Mouse (Mus musculus) ES-Bruce4 (cell line): ENCODE data around the gene Lipe.

Experiments used
- CTCF ChIP-seq: IDR thresholded peaks from one replicate; pipeline ENCODE4 v1.8.1; 2011; ENCODE audit warnings: low read depth, low read length
- EP300 ChIP-seq: IDR thresholded peaks from 2 replicates; pipeline ENCODE4 v1.6.1; 2011; ENCODE audit warnings: low read depth, low read length; ENCODE audit not compliant: insufficient read depth
- POLR2A ChIP-seq: IDR thresholded peaks from one replicate; pipeline ENCODE4 v1.8.1; 2011; ENCODE audit warnings: low read length; ENCODE audit not compliant: insufficient read depth

DNA sequence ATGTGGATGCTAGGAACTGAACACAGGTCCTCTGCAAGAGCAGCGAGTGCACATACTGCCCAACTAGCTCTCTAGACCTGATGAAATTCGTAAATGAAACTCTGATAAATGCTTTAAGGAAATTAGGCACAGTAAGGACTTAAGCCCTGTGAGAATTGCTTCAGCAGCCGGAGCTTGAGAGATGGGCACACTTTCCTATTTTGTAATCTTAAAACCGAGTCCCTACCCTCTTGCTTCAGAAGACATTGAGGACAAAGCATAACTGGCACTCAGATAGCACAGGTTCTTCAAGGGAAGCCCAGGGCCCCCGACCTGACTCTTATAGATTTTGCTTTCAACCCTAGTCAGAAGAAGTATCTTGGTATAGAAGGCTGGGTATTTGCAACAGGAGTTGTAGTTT, 28.6 kb upstream of the Lipe start:
- no peak for TF ChIP-seq POLR2A
- no peak for TF ChIP-seq CTCF
- no peak for TF ChIP-seq EP300
